ENCODE assay signal across 8 mouse cellular contexts in genomic region chr6:114781415-114782240, GRCm38 (mm10).
DNase-seq lines count a peak whose midpoint lies in the region; ATAC-seq lines count a peak whose summit lies in the region.

No protein-coding gene starts in this region.

- peak overlapping the region; percentile 1; the same call in 1 of the 2 replicates for H3K4me2 ChIP-seq in heart, embryonic 12.5 days
- H3K4me2 ChIP-seq in kidney, embryonic 16.5 days (replicated peaks; ENCODE audit: low read depth, low read length), result no peak overlapping the region
- H3K4me2 ChIP-seq in stomach, embryonic 16.5 days (ENCODE audit: low read depth, low read length), result no peak overlapping the region

- H3K36me3 ChIP-seq in embryonic facial prominence, embryonic 10.5 days (replicated peaks), result no peaks in the 10 kb centered on the region
- H3K36me3 ChIP-seq in heart, embryonic 12.5 days, result no peaks in the 10 kb centered on the region
- H3K36me3 ChIP-seq in kidney, embryonic 16.5 days (ENCODE audit: insufficient read depth, low read length), result no peaks in the 10 kb centered on the region
- no peaks in the 10 kb centered on the region for H3K36me3 ChIP-seq in stomach, embryonic 16.5 days (ENCODE audit: control insufficient read depth, insufficient read depth, low read length)

- 39% methylated on average over 11 of the region's 11 CpGs for WGBS in embryonic facial prominence, embryonic 10.5 days
- WGBS in heart, embryonic 12.5 days, result 38% methylated on average over 11 of the region's 11 CpGs
- WGBS in kidney, embryonic 16.5 days, result 35% methylated on average over 11 of the region's 11 CpGs
- 38% methylated on average over 11 of the region's 11 CpGs for WGBS in stomach, embryonic 16.5 days

- DNase-seq in right cerebral cortex, adult 2 months (ENCODE audit: low spot score in 2 of 2), result peak; percentile 18 to 33
- no peak for DNase-seq in right cerebral cortex, postnatal 36 days (ENCODE audit: low spot score in 2 of 2)
- DNase-seq in embryonic facial prominence, embryonic 10.5 days (ENCODE audit: low spot score), result peak; percentile 27
- DNase-seq in lung, postnatal 36 days, result peak; percentile 80
- DNase-seq in B cell, adult 2 months, result no peak

- H3K9me3 ChIP-seq in embryonic facial prominence, embryonic 10.5 days, result no peaks in the 10 kb centered on the region
- H3K9me3 ChIP-seq in heart, embryonic 12.5 days (replicated peaks), result no peaks in the 10 kb centered on the region
- no peaks in the 10 kb centered on the region for H3K9me3 ChIP-seq in kidney, embryonic 16.5 days (ENCODE audit: low read length)
- H3K9me3 ChIP-seq in stomach, embryonic 16.5 days (replicated peaks; ENCODE audit: control insufficient read depth, low read length), result no peaks in the 10 kb centered on the region

- peak overlapping the region; percentile 37 for H3K27ac ChIP-seq in embryonic facial prominence, embryonic 10.5 days (replicated peaks)
- H3K27ac ChIP-seq in heart, embryonic 12.5 days (ENCODE audit: poor library complexity, severe bottlenecking), result peak overlapping the region; percentile 65
- 0 out of 2 replicates have a peak overlapping the region, but pooled peaks have one; percentile 21 for H3K27ac ChIP-seq in kidney, embryonic 16.5 days (ENCODE audit: low read length)
- peak overlapping the region; percentile 58 for H3K27ac ChIP-seq in stomach, embryonic 16.5 days (ENCODE audit: low read length)

- H3K4me1 ChIP-seq in embryonic facial prominence, embryonic 10.5 days, result peaks cover 47% of the 10 kb centered on the region
- H3K4me1 ChIP-seq in heart, embryonic 12.5 days (replicated peaks), result peaks cover 30% of the 10 kb centered on the region
- H3K4me1 ChIP-seq in kidney, embryonic 16.5 days (ENCODE audit: insufficient read depth, low read length), result peaks cover 38% of the 10 kb centered on the region
- H3K4me1 ChIP-seq in stomach, embryonic 16.5 days (ENCODE audit: control insufficient read depth, insufficient read depth, low read length), result peaks cover 10% of the 10 kb centered on the region

- H3K27me3 ChIP-seq in embryonic facial prominence, embryonic 10.5 days (replicated peaks; ENCODE audit: low read depth, poor library complexity, severe bottlenecking), result no peaks in the 10 kb centered on the region
- H3K27me3 ChIP-seq in heart, embryonic 12.5 days (replicated peaks), result no peaks in the 10 kb centered on the region
- no peaks in the 10 kb centered on the region for H3K27me3 ChIP-seq in kidney, embryonic 16.5 days (ENCODE audit: insufficient read depth, low read length)
- no peaks in the 10 kb centered on the region for H3K27me3 ChIP-seq in stomach, embryonic 16.5 days (ENCODE audit: control insufficient read depth, insufficient read depth, low read length)

- no peak overlapping the region for H3K9ac ChIP-seq in heart, embryonic 12.5 days
- no peak overlapping the region for H3K9ac ChIP-seq in kidney, embryonic 16.5 days (replicated peaks; ENCODE audit: low read length)
- H3K9ac ChIP-seq in stomach, embryonic 16.5 days (ENCODE audit: low read length), result no peak overlapping the region

- H3K4me3 ChIP-seq in embryonic facial prominence, embryonic 10.5 days, result no peak overlapping the region
- no peak overlapping the region for H3K4me3 ChIP-seq in heart, embryonic 12.5 days
- H3K4me3 ChIP-seq in kidney, embryonic 16.5 days (ENCODE audit: low read length), result no peak overlapping the region
- H3K4me3 ChIP-seq in stomach, embryonic 16.5 days (replicated peaks; ENCODE audit: low read length), result no peak overlapping the region

- ATAC-seq in heart, embryonic 12.5 days (ENCODE audit: insufficient number of reproducible peaks, low FRiP score), result 0 out of 2 replicates have a peak, but pooled peaks have one; percentile 39
- ATAC-seq in kidney, embryonic 16.5 days (ENCODE audit: low FRiP score, low TSS enrichment), result no peak
- peak; percentile 82 for ATAC-seq in stomach, embryonic 16.5 days (ENCODE audit: insufficient read depth, low FRiP score)

Comparison
In these comparisons a context has a peak if more than half of its experiments do, and no peak if none do; other contexts are left out.
1. DNase-seq: peak in right cerebral cortex, adult 2 months (2 of 2), embryonic facial prominence, embryonic 10.5 days (single experiment) and lung, postnatal 36 days (single experiment); none in right cerebral cortex, postnatal 36 days (0 of 2) and B cell, adult 2 months (0 of 2).
2. Peak in every context shown above with its lines, with median percentiles within 50 percentile points of each other: H3K27ac ChIP-seq.